Mouse (Mus musculus): ENCODE results near the gene Myo9a. TPM values are rescaled to one million over a fixed set of nuclear protein-coding genes. Genes with fewer than 3 reads are reported as not detected.
A peak's percentile ranks its signal among the peaks of the same experiment; 100 is the strongest.
"Not testable (repeated sequence)": the region's sequence is repeated elsewhere in the genome, so short reads cannot be mapped to it uniquely, and the experiment has no call there.

Gene Myo9a
- polyA plus RNA-seq, 1 experiment from 2014 or later: 14.5 TPM

GRCm38 (mm10) chr9:59760515-59760914 lies 9.8 kb downstream of the Myo9a start:
- WGBS: 74% methylated on average over 3 of the region's 3 CpGs
- no peak for DNase-seq (ENCODE audit: low spot score)

GRCm38 (mm10) chr9:59766966-59767461 lies 16.3 kb downstream of the Myo9a start:
- not testable (repeated sequence) for H3K4me2 ChIP-seq (ENCODE audit: low read length); ATAC-seq (replicated peaks; ENCODE audit: low FRiP score, low read depth); H3K9ac ChIP-seq (ENCODE audit: low read depth, low read length); H3K9me3 ChIP-seq (replicated peaks; ENCODE audit: low read length); H3K4me3 ChIP-seq (replicated peaks; ENCODE audit: low read depth, low read length); DNase-seq (ENCODE audit: low spot score); H3K27ac ChIP-seq; H3K4me1 ChIP-seq (replicated peaks; ENCODE audit: insufficient read depth, low read length); H3K36me3 ChIP-seq (ENCODE audit: insufficient read depth, low read length); H3K27me3 ChIP-seq (ENCODE audit: insufficient read depth, low read length)
- WGBS: 91% methylated on average over 11 of the region's 13 CpGs

More at GRCm38 (mm10) chr9:59760515-59760914, 9.8 kb downstream of the Myo9a start:
- peak; percentile 55 for TF ChIP-seq CTCF (IDR thresholded peaks at IDR 0.05; ENCODE audit: low read depth)
- Histone ChIP-seq H3K36me3 (ENCODE audit: insufficient read depth, low read length) (no peaks in the 10 kb centered on the region), H3K9ac (ENCODE audit: low read depth, low read length) (no peak overlapping the region), H3K27me3 (ENCODE audit: insufficient read depth, low read length) (no peaks in the 10 kb centered on the region), H3K9me3 (replicated peaks; ENCODE audit: low read length) (no peaks in the 10 kb centered on the region), H3K4me2 (ENCODE audit: low read length) (no peak overlapping the region), H3K27ac (no peak overlapping the region), H3K4me3 (replicated peaks; ENCODE audit: low read depth, low read length) (no peak overlapping the region), H3K4me1 (replicated peaks; ENCODE audit: insufficient read depth, low read length) (0 out of 2 replicates have a peak, but pooled peaks cover 2% of the 10 kb centered on the region)
- no peak for ATAC-seq (replicated peaks; ENCODE audit: low FRiP score, low read depth)

GRCm38 (mm10) chr9:59806046-59806774 lies 55.5 kb downstream of the Myo9a start:
- H3K4me3 ChIP-seq (replicated peaks; ENCODE audit: low read depth, low read length); H3K9me3 ChIP-seq (replicated peaks; ENCODE audit: low read length); H3K27me3 ChIP-seq (ENCODE audit: insufficient read depth, low read length); DNase-seq (ENCODE audit: low spot score); H3K27ac ChIP-seq; H3K9ac ChIP-seq (ENCODE audit: low read depth, low read length); H3K4me2 ChIP-seq (ENCODE audit: low read length); ATAC-seq (replicated peaks; ENCODE audit: low FRiP score, low read depth); H3K4me1 ChIP-seq (replicated peaks; ENCODE audit: insufficient read depth, low read length): not testable (repeated sequence)
- peaks cover 17% of the 10 kb centered on the region for H3K36me3 ChIP-seq (ENCODE audit: insufficient read depth, low read length)
- WGBS: 82% methylated on average over 3 of the region's 3 CpGs

- Histone ChIP-seq H3K4me3 (replicated peaks; ENCODE audit: low read depth, low read length) (no peak overlapping the region), H3K27me3 (ENCODE audit: insufficient read depth, low read length) (no peaks in the 10 kb centered on the region), H3K4me1 (replicated peaks; ENCODE audit: insufficient read depth, low read length) (no peaks in the 10 kb centered on the region), H3K4me2 (ENCODE audit: low read length) (no peak overlapping the region), H3K36me3 (ENCODE audit: insufficient read depth, low read length) (peaks cover 12% of the 10 kb centered on the region; the same call in 1 of the 2 replicates), H3K9me3 (replicated peaks; ENCODE audit: low read length) (no peaks in the 10 kb centered on the region), H3K9ac (ENCODE audit: low read depth, low read length) (no peak overlapping the region), H3K27ac (no peak overlapping the region)
- DNase-seq (ENCODE audit: low spot score): no peak
- TF ChIP-seq CTCF (IDR thresholded peaks at IDR 0.05; ENCODE audit: low read depth): no peak
- ATAC-seq (replicated peaks; ENCODE audit: low FRiP score, low read depth): no peak
Observed at GRCm38 (mm10) chr9:59884551-59884950, 133.9 kb downstream of the Myo9a start.

GRCm38 (mm10) chr9:59903382-59903781 lies 152.7 kb downstream of the Myo9a start:
- no peak for ATAC-seq (replicated peaks; ENCODE audit: low FRiP score, low read depth)
- WGBS: 87% methylated on average over 1 of the region's 1 CpGs

GRCm38 (mm10) chr9:59914761-59915160 lies 164.1 kb downstream of the Myo9a start:
- no peak for ATAC-seq (replicated peaks; ENCODE audit: low FRiP score, low read depth)
- Histone ChIP-seq H3K27ac (no peak overlapping the region), H3K9ac (ENCODE audit: low read depth, low read length) (no peak overlapping the region), H3K4me2 (ENCODE audit: low read length) (no peak overlapping the region), H3K9me3 (replicated peaks; ENCODE audit: low read length) (no peaks in the 10 kb centered on the region), H3K27me3 (ENCODE audit: insufficient read depth, low read length) (no peaks in the 10 kb centered on the region), H3K36me3 (ENCODE audit: insufficient read depth, low read length) (peaks cover 4% of the 10 kb centered on the region; the same call in 1 of the 2 replicates), H3K4me3 (replicated peaks; ENCODE audit: low read depth, low read length) (no peak overlapping the region), H3K4me1 (replicated peaks; ENCODE audit: insufficient read depth, low read length) (no peaks in the 10 kb centered on the region)
- no peak for TF ChIP-seq CTCF (IDR thresholded peaks at IDR 0.05; ENCODE audit: low read depth)
- no peak for DNase-seq (ENCODE audit: low spot score)
- 91% methylated on average over 1 of the region's 1 CpGs for WGBS

More at GRCm38 (mm10) chr9:59903382-59903781, 152.7 kb downstream of the Myo9a start:
- no peak for DNase-seq (ENCODE audit: low spot score)
- Histone ChIP-seq H3K27ac (no peak overlapping the region), H3K9me3 (replicated peaks; ENCODE audit: low read length) (no peaks in the 10 kb centered on the region), H3K4me2 (ENCODE audit: low read length) (no peak overlapping the region), H3K27me3 (ENCODE audit: insufficient read depth, low read length) (no peaks in the 10 kb centered on the region), H3K9ac (ENCODE audit: low read depth, low read length) (no peak overlapping the region), H3K4me3 (replicated peaks; ENCODE audit: low read depth, low read length) (no peak overlapping the region), H3K36me3 (ENCODE audit: insufficient read depth, low read length) (0 out of 2 replicates have a peak, but pooled peaks cover 16% of the 10 kb centered on the region), H3K4me1 (replicated peaks; ENCODE audit: insufficient read depth, low read length) (no peaks in the 10 kb centered on the region)
- TF ChIP-seq CTCF (IDR thresholded peaks at IDR 0.05; ENCODE audit: low read depth): no peak
